Mouse (Mus musculus) layer of hippocampus, adult 8-10 months (tissue): ENCODE data around the gene Zfhx3. TPM values are rescaled to one million over a fixed set of nuclear protein-coding genes. Genes with fewer than 3 reads are reported as not detected.
A peak's percentile ranks its signal among the peaks of the same experiment; 100 is the strongest.

Experiments
- DNase-seq, 2 experiments: peaks; one replicate each; pipeline ENCODE4 v3.0.0; 2022; ENCODE audit warnings: low spot score in 2 of 2
- total RNA-seq, 4 experiments: library from RNA; stranded (reverse); gene quantifications; 2 replicates each; pipeline ENCODE4 v1.2.4; 2022

Zfhx3 gene
- total RNA-seq, 4 experiments from 2014 or later: 4.5 to 7.6 (median 6.7) TPM

GRCm38 (mm10) chr8:108781192-108781591 lies 838.7 kb downstream of the Zfhx3 start:
- DNase-seq: no peak

GRCm38 (mm10) chr8:108783155-108783554 lies 840.7 kb downstream of the Zfhx3 start:
- no peak for DNase-seq

DNA sequence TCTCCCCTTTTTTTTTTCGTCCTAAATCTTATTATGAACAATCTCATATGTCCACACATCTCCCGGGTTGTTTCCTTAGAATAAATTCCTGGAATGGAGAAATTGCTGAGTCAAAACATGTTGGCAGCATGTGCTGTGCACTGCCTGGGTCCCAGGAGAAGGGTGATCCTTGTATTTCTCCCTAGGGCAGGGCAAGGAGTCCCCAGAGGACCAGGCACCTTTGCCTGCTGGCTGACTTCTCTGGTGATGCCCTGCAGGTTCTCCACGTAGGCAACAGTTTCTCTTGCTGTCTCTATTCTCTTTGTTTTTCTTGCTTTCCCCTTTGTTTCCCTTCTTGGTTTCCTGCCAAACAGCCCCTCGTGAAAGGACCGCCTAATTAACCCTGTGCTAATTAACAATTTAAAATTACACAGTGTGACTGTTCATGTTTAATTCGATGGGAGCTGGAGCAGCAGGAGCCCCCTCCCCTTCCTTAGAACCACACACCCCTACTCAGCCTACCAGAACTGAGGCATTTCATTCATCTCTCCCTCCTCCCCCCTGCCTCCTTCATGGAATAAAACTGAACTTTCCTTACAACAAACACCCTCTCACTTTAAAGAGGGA lies 845.8 kb downstream of the Zfhx3 start:
- no peak for DNase-seq

GRCm38 (mm10) chr8:108788762-108789157 lies 846.3 kb downstream of the Zfhx3 start:
- no peak for DNase-seq

DNA sequence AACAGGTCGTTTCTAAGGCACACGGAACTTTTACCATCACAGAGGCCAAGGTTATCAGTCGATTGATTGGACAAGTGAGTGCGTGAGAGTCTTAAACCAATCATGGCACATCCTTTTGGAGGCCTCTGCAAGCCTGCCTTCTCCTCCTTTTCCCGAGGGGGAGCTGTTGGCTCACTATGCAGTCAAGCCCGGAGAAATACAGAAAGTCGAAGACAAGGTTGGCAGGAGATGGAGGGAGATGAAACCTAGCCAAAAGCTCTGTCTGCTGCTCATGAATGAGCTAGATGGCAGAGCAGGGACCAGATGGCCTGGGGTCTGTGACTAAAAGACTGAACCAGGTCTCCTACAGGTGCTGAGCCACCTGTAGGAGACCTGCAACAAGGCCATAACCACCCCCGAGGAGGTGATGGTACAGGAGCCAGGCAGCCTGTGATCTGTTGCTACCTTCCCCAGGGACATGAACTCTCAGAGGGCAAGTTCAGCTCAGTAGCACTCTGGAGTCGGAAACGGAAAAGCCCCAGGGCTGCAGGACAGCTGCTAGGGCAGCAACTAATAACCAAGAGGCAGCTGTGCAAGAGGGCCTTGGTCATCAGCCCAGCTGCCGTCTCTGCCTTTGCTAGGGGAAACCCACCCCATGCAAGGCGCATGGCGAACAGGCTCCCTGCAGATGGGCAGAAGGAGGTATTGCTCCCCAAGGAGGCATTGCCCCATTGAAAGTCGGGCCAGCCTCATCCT lies 848.3 kb downstream of the Zfhx3 start:
- DNase-seq: peak; percentile 54 to 60

DNA sequence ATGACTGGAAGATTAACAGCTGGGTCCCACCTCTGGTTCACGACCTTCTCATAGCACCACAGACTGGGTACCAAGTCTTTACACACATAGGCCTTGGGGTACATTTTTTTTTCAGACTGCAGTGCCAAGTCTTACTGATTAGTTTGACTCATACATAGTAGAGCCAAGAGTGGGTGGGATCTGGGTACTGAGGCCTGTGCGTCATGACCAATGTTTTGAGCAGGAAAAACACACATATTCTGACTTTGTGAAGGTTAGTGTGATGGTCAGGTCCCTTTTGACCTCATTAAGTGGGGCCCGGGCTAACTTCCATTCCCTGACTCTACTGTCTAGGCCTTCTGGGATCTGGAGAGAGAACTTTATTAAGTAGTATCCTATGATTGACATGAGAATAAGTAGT lies 853.6 kb downstream of the Zfhx3 start:
- DNase-seq: no peak

GRCm38 (mm10) chr8:108796882-108797281 lies 854.4 kb downstream of the Zfhx3 start:
- DNase-seq: no peak

DNA sequence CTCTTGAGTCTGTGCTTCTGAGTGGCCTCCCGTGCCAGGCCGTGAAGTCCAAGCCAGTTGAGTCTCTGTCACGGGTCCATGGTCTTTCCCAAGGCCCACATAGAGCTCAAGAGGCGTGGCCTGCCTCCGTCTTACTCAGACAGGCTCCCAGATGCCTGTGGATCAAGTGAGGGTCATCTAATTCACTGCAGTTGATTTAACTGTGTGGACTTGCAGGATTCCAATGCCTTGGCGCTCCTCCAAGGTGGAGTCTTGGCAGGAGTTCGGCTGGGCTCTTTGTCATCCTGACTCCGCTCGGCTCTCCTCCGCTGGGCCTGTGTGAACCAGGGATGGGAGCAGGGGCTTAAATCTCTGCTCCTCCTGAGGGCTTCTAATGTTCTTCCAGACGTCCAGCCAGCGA lies 855.6 kb downstream of the Zfhx3 start:
- DNase-seq: peak; percentile 22 to 44

GRCm38 (mm10) chr8:108799250-108799649 lies 856.8 kb downstream of the Zfhx3 start:
- no peak for DNase-seq

DNA sequence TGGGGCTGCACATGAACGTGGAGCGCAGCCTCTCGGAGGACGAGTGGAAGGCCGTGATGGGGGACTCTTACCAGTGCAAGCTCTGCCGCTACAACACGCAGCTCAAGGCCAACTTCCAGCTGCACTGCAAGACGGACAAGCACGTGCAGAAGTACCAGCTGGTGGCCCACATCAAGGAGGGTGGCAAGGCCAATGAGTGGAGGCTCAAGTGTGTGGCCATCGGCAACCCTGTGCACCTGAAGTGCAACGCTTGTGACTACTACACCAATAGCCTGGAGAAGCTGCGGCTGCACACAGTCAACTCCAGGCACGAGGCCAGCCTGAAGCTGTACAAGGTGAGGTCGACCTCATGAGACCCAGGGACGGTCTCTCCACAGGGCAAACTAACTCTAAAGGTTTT lies 857.9 kb downstream of the Zfhx3 start:
- DNase-seq: no peak

GRCm38 (mm10) chr8:108803017-108803416 lies 860.6 kb downstream of the Zfhx3 start:
- no peak for DNase-seq

DNA sequence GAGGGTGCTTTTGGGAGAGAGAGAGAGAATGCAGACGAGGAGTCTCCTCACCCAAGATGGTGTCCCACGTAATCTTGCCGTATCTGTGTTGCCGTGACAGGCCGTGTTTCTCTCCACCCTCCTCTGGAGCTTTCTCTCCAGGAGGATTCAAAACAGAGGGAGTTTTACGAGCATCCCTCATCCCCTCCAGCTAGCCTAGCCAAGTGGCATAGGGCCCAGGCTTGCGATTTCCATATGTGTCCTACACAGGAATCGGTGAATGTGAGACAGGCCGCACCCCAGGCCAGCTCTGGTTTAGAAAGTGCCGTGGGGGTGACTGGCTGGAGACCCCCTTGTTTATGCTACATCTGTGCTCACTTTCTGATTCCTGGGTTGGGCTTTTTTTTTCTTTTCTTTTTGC lies 869.2 kb downstream of the Zfhx3 start:
- DNase-seq: no peak

DNA sequence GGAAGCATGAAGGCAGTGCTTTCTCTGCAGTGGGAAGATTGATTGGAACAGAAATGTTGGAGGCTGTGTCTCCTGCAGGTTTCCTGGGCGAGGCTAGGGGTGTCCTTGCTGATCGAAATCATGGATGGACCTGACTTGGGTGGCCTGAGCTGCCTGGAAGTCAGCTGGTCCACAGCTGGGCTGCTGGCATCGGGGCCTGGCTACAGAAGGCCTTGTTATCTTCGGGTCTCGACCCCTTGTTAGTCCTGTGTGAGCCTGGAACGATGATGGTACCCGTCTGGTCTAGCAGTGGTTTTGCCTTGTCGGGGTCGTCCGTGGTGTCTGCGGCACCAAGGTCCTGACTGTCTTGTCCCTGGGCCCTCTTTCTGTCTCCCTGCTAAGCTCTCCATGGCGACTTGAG lies 870.9 kb downstream of the Zfhx3 start:
- DNase-seq: no peak

- no peak for DNase-seq
These were observed 876.8 kb downstream of the Zfhx3 start for GRCm38 (mm10) chr8:108819271-108819671.

- DNase-seq: no peak
These were observed 877.4 kb downstream of the Zfhx3 start for GRCm38 (mm10) chr8:108819826-108820225.

GRCm38 (mm10) chr8:108820634-108821033 lies 878.2 kb downstream of the Zfhx3 start:
- DNase-seq: no peak

DNA sequence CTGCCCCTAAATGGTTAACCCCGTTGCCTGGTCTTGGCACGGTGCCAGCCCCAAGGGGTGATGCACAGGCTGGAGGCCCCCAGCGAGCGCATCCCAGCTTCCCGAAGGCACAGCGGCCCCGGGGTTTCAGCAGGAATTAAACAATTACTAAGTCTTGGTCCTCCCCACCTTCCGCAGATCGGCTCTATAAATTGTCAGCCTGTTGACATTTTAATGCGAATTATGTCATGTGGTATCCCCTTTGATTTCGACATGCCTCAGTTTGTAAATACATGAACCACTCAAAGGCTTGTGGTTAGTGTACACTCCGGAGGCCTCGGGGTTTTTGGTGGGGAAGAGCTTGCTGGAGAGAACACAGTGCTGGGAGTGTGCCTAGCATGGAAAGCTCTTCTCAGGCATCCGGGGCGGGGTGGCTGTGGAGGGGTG lies 880.4 kb downstream of the Zfhx3 start:
- DNase-seq: no peak

- no peak for DNase-seq
These were observed 881.6 kb downstream of the Zfhx3 start for GRCm38 (mm10) chr8:108824049-108824448.

GRCm38 (mm10) chr8:108826414-108826813 lies 884.0 kb downstream of the Zfhx3 start:
- DNase-seq: no peak

- DNase-seq: no peak
These were observed 885.0 kb downstream of the Zfhx3 start for GRCm38 (mm10) chr8:108827428-108827827.

GRCm38 (mm10) chr8:108829305-108829717 lies 886.9 kb downstream of the Zfhx3 start:
- peak; percentile 52 to 57 for DNase-seq

DNA sequence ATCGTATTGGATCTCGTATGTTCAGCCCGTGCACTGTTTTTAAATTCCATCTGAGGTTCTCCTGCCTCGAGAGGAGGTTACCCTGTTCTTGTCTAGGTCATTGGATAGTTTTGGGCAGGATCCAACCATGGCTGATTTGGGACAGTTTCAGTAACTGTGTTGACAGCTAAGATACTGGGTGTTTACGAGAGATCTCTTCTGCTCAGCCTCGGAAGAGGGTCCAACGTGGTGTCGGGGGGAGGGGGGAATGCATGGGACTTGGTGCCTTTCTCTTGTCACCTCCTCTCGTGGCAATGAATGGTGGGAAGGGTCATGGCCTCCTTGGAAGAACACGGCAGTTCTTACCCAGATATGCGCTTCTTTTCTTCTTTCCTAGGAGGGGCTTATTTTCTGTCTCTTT lies 892.7 kb downstream of the Zfhx3 start:
- no peak for DNase-seq

GRCm38 (mm10) chr8:108837788-108838187 lies 895.3 kb downstream of the Zfhx3 start:
- DNase-seq: no peak
